Mouse (Mus musculus) spleen, adult 2 months (tissue): ENCODE data around the gene 4933402N03Rik.

Experiments
- CTCF ChIP-seq: fragments of 200-500 bp; IDR thresholded peaks from 2 replicates; pipeline ENCODE4 v1.5.1; 2011; ENCODE audit warnings: mild to moderate bottlenecking, inconsistent platforms; ENCODE audit not compliant: insufficient read depth, insufficient read length, insufficient replicate concordance; ENCODE audit errors: extremely low read depth
- POLR2A ChIP-seq: fragments of 200-500 bp; IDR thresholded peaks from 2 replicates; pipeline ENCODE4 v1.6.1; 2011; ENCODE audit warnings: low read depth, low read length, inconsistent platforms

- TF ChIP-seq CTCF (no peak), POLR2A (no peak)
Observed at GRCm38 (mm10) chr7:131133181-131133580, 12.9 kb downstream of the 4933402N03Rik start.
